Mouse (Mus musculus): ENCODE measurements at regions not wholly inside any gene's neighbourhood (a gene's known extent, or its start where the extent isn't known, plus 50 kb on each side); places are given as distances from the start of the nearest gene placed in this dataset.
"Not testable (repeated sequence)": the region's sequence is repeated elsewhere in the genome, so short reads cannot be mapped to it uniquely, and the experiment has no call there.

GRCm38 (mm10) chr2:181930037-181930436 is 60.9 kb upstream of the Gm14496 start:
- no peak for DNase-seq (ENCODE audit: low spot score in 2 of 2)

GRCm38 (mm10) chr2:181930538-181930937 is 60.4 kb upstream of the Gm14496 start:
- not testable (repeated sequence) for DNase-seq (ENCODE audit: low spot score in 2 of 2)

- peak in 1 of 2 experiments; percentile 20 for DNase-seq (ENCODE audit: low spot score in 2 of 2)
Observed at GRCm38 (mm10) chr2:181931077-181931815, 59.7 kb upstream of the Gm14496 start.

- DNase-seq (ENCODE audit: low spot score in 2 of 2) = no peak
Observed at GRCm38 (mm10) chr2:181931918-181932605, 58.9 kb upstream of the Gm14496 start.

Measured in layer of hippocampus, adult 18-20 months (tissue).